Mouse (Mus musculus) macrophage (primary cell): ENCODE measurements at regions not wholly inside any gene's neighbourhood (a gene's known extent, or its start where the extent isn't known, plus 50 kb on each side); places are given as distances from the start of the nearest gene placed in this dataset.
"Not testable (repeated sequence)": the region's sequence is repeated elsewhere in the genome, so short reads cannot be mapped to it uniquely, and the experiment has no call there.

ENCODE experiments used
- H3K27ac ChIP-seq: fragments of 350-480 bp; formaldehyde crosslinking; 2 replicates; pipeline ENCODE4 v1.9.0; 2021
- H3K36me3 ChIP-seq: fragments of 350-480 bp; formaldehyde crosslinking; 2 replicates; pipeline ENCODE4 v1.9.0; 2021; ENCODE audit errors: inconsistent target
- H3K4me3 ChIP-seq: fragments of 350-480 bp; formaldehyde crosslinking; 2 replicates; pipeline ENCODE4 v1.9.0; 2021; ENCODE audit errors: inconsistent target
- H3K79me2 ChIP-seq: fragments of 350-480 bp; formaldehyde crosslinking; 2 replicates; pipeline ENCODE4 v1.9.0; 2021; ENCODE audit errors: inconsistent target
- WGBS: methylation state at CpG from one replicate; pipeline ENCODE4 v1.1.7; 2026; ENCODE audit warnings: inconsistent platforms; ENCODE audit not compliant: missing documents; 5-methylcytosine and 5-hydroxymethylcytosine counted together

DNA sequence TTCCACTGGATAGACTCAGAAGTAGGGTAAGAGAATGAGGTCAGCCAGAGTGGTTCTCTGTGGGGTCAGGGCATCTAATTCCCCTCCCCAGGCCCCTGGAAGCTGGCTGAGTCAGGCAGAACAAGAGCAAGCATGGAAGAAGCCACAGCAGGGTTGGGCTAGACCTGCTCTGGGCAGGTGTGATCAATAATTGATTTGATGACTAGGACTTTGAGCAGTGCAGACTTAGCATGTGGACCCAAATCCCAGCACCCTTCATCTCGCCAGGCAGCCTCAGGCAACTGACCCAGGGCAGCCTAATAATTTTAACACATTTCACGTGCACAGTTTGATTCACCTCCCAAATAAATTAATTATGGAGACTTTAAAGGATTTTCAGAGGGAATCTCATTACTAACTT lies 67.2 kb downstream of the Qdpr start:
- WGBS, result 91% methylated on average over 2 of the region's 2 CpGs
- H3K27ac ChIP-seq, result no peak overlapping the region
- no peak overlapping the region for H3K4me3 ChIP-seq
- no peaks in the 10 kb centered on the region for H3K79me2 ChIP-seq
- no peaks in the 10 kb centered on the region for H3K36me3 ChIP-seq

DNA sequence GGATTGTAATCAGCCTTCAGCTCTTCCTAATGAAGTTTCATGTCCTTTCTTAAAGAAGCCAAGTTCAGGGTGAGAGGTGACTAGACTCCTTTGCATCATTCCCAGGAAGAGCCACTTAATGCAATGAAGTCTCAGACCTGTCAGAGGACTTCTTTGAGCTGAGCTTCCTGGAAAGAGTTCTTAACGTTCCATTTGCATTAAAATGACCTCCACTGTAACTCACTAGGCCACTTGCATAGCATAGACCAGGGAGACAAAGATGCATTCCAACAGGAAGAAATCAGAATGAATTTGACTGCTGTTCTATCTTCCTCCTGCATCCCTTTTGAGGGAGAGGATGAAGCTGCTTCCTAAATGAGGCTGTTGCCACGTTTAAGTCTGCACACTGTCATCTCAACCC lies 71.5 kb downstream of the Qdpr start:
- Histone ChIP-seq H3K36me3 (no peaks in the 10 kb centered on the region), H3K4me3 (no peak overlapping the region), H3K79me2 (no peaks in the 10 kb centered on the region), H3K27ac (no peak overlapping the region)
- WGBS, result 32% methylated on average over 2 of the region's 2 CpGs

DNA sequence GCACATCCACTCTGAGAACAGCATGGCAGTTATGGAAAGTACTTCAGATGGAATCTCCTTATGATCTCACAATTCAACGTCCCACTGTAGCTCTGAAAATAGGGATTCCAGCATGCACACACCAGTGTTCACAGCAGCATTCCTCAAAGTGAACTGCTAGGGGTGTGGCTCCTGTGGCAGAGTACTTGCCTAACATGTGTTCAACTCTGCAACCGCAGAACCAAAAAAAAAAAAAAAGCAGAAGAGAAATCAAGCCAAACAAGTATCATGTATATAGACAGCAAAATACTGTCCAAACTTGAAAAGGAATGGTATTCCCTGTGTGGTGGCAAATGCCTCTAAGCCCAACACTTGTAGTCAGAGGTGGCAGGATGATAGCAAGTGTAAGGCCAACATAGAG lies 77.0 kb downstream of the Qdpr start:
- WGBS, result 38% methylated on average over 2 of the region's 2 CpGs
- H3K27ac ChIP-seq, result no peak overlapping the region

DNA sequence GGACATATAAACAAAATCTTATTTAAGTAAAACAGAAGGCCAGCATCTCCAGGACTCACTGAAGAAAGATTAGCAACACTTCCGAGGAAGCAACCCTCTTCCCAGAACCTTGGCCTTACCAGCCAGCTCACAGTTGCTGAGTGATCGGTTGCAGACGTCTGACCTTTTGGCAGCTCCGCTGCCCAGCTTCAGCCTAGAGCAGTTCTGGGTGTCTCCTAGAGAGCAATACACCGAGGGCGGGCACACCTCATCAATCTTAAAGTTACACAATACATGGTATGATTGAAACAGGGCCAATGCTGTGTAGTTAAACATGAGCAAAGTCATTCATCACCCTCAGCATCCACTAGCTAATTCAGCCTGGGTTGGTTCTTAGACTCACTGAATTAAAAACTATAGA lies 81.6 kb downstream of the Qdpr start:
- no peak overlapping the region for H3K4me3 ChIP-seq
- 85% methylated on average over 6 of the region's 6 CpGs for WGBS

More for the DNA sequence above, 77.0 kb downstream of the Qdpr start:
- Histone ChIP-seq H3K79me2 (no peaks in the 10 kb centered on the region), H3K36me3 (no peaks in the 10 kb centered on the region), H3K4me3 (no peak overlapping the region)

DNA sequence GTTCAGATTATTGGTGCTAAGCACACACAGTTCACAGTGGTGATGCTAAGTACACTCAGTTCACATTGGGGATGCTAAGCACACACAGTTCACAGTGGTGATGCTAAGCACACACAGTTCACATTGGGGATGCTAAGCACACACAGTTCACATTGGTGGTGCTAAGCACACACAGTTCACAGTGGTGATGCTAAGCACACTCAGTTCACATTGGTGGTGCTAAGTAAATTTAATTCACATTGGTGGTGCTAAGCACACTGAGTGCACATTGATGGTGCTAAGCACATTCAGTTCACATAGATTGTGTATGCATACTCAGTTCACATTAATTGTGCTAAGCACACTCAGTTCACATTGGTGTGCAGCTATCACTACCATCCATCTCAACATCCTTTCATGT lies 89.8 kb downstream of the Qdpr start:
- H3K4me3 ChIP-seq, result no peak overlapping the region
- no peaks in the 10 kb centered on the region for H3K79me2 ChIP-seq
- no peaks in the 10 kb centered on the region for H3K36me3 ChIP-seq
- H3K27ac ChIP-seq, result no peak overlapping the region

More for the DNA sequence above, 81.6 kb downstream of the Qdpr start:
- H3K79me2 ChIP-seq, result no peaks in the 10 kb centered on the region
- H3K27ac ChIP-seq, result no peak overlapping the region
- no peaks in the 10 kb centered on the region for H3K36me3 ChIP-seq

DNA sequence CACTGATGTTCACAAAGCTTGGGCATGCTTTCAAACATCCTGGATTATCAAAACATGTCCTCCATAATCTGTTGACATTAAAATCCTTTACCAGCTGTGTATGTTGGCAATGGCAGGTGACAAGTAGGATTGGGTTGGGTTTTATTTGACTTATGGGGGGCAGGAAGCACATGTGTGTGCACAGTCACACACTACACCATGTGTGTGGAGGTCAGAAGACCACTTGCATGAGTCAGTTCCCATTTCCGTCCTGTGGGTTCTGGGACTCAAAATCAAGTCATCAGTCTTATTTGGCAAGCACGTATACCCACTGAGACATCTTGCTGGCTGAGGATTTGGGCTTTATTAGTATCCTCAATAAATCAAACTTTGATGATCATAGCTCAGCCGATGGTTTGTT lies 109.6 kb downstream of the Qdpr start:
- Histone ChIP-seq H3K36me3 (no peaks in the 10 kb centered on the region), H3K27ac (no peak overlapping the region), H3K79me2 (no peaks in the 10 kb centered on the region), H3K4me3 (no peak overlapping the region)
- WGBS, result 41% methylated on average over 3 of the region's 3 CpGs

DNA sequence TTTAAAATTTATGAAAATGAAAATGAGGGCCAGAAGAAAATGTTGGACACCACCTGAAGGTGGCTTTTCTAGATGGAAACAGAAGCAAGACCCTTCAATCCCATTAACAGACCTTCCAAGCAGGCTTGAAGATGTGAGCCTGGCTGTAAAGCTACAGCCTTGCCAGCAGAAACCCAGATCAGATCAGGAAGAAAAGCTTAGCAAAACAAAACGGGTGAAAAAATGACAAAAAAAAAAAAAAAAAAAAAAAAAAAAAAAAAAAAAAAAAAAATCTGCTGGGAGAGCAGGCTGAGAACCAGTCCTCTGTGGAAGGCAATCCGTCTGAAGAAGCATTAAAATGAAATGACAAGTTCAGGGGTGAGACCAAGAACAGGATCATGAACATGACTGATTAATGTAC lies 113.2 kb downstream of the Qdpr start:
- Histone ChIP-seq H3K79me2 (no peaks in the 10 kb centered on the region), H3K36me3 (no peaks in the 10 kb centered on the region), H3K27ac (no peak overlapping the region), H3K4me3 (no peak overlapping the region)
- WGBS, result 69% methylated on average over 2 of the region's 2 CpGs

DNA sequence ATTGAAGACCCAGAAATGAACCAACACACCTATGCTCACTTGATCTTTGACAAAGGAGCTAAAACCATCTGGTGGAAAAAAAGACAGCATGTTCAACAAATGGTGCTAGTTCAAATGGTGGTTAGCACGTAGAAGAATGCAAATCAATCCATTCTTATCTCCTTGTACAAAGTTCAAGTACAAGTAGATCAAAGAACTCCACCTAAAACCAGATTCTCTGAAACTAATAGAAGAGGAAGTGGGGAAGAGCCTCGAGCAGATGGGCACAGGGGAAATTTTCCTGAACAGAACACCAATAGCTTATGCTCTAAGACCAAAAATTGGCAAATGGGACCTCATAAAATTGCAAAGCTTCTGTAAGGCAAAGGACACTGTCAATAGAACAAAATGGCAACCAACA lies 125.6 kb downstream of the Qdpr start:
- H3K27ac ChIP-seq, H3K4me3 ChIP-seq, H3K79me2 ChIP-seq, H3K36me3 ChIP-seq: not testable (repeated sequence)
- 7% methylated on average over 2 of the region's 2 CpGs for WGBS

DNA sequence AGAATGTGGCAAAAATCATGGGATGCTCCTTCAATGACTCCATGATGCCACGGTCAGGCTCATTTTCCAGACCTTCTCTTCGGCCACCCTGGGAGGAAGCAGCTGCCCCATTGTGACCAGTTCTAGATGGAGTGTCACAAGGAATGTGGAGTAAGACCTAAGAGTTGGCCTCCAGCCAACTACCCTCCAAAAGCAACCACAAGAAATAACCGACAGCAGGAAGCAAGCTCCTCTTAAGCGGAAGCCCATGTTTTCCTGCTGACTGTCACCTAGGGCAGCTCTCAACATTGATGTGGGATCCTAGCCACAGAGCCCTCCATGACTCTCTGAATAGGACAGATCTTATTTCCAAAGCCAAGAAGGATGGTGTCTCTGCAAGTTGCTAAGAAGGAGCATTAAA lies 126.5 kb downstream of the Qdpr start:
- 5% methylated on average over 4 of the region's 4 CpGs for WGBS
- H3K79me2 ChIP-seq, result no peaks in the 10 kb centered on the region
- no peaks in the 10 kb centered on the region for H3K36me3 ChIP-seq

DNA sequence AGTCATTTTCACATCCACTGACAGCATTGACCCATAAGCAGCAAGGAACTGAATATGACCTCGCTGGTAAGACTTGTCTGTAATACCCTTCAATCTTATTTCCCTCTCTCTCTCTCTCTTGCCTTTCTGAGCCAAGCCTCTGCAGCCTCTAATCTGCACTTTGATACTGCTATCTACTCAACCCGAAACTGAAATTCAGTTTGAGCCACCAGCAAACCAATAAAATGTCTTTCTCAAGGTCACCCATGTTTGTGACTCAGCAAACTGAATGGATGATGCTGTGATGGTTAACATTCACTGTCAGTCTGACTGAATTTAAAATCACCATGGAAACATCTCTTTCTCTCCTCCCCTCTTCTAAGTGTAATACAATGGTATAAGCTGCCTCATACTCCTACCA lies 132.0 kb downstream of the Qdpr start:
- Histone ChIP-seq H3K4me3 (no peak overlapping the region), H3K27ac (no peak overlapping the region), H3K79me2 (no peaks in the 10 kb centered on the region), H3K36me3 (no peaks in the 10 kb centered on the region)
- WGBS, result 95% methylated on average over 2 of the region's 2 CpGs

More for the DNA sequence above, 126.5 kb downstream of the Qdpr start:
- H3K4me3 ChIP-seq, result no peak overlapping the region
- H3K27ac ChIP-seq, result no peak overlapping the region

DNA sequence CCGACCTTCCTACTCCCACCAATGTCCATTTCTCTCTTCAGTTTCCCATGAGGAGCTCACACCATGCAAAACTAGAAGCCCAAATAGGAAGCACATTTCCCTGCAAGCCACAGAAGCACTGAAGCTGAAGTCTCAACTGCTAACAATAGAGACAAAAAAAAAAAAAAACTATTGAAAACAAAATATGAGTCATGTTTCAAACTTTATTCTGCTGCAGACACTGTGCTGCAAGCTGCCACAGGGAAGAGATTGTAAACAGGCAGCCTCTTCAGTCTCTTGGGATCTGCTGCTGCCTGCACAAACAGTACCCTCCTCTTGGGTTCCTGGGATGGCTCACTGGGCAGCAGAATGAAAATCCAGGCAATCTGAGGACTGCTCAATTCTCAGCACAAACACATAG lies 148.9 kb downstream of the Qdpr start:
- Histone ChIP-seq H3K79me2 (no peaks in the 10 kb centered on the region), H3K4me3 (no peak overlapping the region), H3K36me3 (no peaks in the 10 kb centered on the region), H3K27ac (no peak overlapping the region)
- WGBS, result 17% methylated on average over 1 of the region's 1 CpGs

DNA sequence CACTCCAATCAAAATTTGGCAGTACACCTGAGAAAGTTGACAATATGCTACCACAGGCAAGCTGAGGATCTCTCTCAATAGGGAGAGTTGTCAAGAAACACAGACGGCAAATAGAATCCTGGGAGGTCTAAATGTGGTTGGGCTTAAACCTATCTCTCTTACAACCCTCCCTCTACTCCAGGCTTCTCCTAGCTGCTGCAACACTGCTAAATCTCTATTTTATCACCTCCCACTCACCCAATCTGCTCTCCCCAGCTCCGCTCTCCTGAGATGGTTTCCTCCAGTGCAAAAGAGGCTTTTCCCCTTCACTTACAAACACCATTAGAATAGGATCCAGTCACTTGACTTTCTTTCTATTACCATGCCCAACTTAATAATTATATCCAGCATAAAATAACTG lies 151.2 kb downstream of the Qdpr start:
- 85% methylated on average over 2 of the region's 2 CpGs for WGBS
- Histone ChIP-seq H3K27ac (no peak overlapping the region), H3K4me3 (no peak overlapping the region), H3K36me3 (no peaks in the 10 kb centered on the region), H3K79me2 (no peaks in the 10 kb centered on the region)

DNA sequence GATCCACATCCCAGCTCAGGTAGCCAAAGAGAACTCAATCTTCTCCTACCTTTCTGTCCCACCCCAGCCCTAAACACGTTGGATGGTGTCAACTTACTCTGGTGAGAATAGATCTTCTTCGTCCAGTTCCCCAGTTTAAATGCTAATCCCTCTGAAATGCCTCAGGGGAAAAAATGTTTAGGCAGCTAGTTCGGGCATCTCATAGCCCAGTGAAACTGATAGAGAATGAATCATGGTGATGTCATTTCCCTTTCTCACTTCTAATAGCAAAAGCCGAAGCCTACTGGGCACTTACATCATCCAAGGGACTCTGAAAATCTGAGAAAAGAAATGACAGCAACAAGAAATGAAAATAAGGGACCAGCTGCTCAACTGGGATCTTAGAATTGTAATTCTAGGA lies 154.9 kb downstream of the Qdpr start:
- Histone ChIP-seq H3K4me3 (no peak overlapping the region), H3K27ac (no peak overlapping the region), H3K79me2 (no peaks in the 10 kb centered on the region), H3K36me3 (no peaks in the 10 kb centered on the region)
- WGBS, result 50% methylated on average over 4 of the region's 4 CpGs

DNA sequence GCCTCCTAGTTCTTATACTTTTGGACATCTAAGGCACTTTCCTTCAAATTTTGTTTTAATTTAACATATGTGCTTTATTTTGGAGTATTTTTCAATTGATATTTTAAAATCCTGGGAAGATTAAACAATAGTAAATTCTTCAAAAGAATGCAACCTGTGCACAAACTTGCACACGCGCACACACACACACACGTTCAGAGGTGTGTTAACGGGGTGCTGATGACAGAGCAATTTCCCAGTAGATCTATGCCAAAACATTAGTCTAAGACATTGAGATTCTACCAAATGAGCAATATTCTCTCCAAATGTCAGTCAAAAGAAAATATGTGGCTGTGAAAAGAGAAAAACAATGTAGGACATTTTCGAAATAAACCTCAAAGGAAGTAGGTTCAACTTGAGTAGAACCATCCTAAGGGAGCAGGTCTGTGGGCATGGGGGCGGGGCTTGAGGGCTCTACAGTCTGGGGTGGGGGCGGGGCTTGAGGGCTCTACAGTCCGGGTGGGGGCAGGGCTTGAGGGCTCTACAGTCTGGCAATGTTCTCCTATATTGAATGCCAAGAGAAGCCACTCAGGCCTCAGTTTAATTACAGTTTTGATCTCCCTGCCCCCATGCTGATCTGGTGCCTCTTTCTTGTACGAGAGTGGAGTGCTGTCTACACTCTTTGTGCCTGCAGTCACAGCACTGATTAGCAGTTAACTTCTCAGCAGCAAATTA lies 157.0 kb downstream of the Qdpr start:
- H3K36me3 ChIP-seq, result no peaks in the 10 kb centered on the region
- H3K4me3 ChIP-seq, result no peak overlapping the region
- WGBS, result 23% methylated on average over 7 of the region's 9 CpGs
- no peaks in the 10 kb centered on the region for H3K79me2 ChIP-seq
- no peak overlapping the region for H3K27ac ChIP-seq

DNA sequence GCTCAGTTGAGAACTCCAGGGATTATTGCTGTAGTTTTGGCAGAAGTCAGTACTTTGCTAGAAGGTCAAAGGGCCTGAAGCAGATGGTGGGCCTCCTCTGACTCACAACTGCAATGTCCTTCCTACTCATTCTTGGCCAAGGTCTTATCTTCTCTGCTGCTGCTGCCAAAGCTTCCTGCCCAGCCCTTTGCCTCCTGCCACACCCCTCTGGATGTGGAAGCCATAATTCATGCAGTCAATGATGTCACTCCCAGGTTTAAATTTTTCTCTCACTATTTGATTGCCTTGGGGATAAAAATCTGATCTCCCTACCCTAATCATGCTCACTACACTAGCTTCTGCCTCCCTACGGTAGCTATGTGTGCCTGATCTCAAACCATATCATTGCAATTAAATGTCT lies 157.7 kb downstream of the Qdpr start:
- Histone ChIP-seq H3K27ac (no peak overlapping the region), H3K4me3 (no peak overlapping the region), H3K79me2 (no peaks in the 10 kb centered on the region), H3K36me3 (no peaks in the 10 kb centered on the region)
- WGBS, result 50% methylated on average over 1 of the region's 1 CpGs

DNA sequence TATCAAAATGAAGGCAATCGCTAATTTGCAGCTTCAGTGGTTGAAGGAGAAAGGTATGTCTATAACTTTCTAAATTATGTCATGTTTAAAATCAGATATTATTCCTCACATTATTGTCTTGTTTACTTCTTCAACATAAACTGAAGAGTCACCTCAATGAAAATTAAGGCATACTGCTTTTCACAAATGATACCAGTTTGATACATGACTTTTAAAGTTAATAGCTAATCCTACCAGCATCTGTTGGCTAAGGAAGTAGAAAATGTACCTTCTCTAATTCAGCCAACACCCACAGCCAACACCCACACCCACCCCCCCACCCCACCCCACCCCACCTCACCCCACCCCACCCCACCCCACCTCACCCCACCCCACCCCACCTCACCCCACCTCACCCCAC lies 158.3 kb downstream of the Qdpr start:
- H3K36me3 ChIP-seq, result no peaks in the 10 kb centered on the region
- no peaks in the 10 kb centered on the region for H3K79me2 ChIP-seq
- H3K4me3 ChIP-seq, result no peak overlapping the region
- WGBS, result 83% methylated on average over 1 of the region's 1 CpGs
- no peak overlapping the region for H3K27ac ChIP-seq
